Mouse (Mus musculus): ENCODE measurements around the gene Asb6. TPM values are rescaled to one million over a fixed set of nuclear protein-coding genes. Genes with fewer than 3 reads are reported as not detected.

Gene Asb6
- polyA plus RNA-seq, 1 experiment from 2014 or later, result 26.1 TPM

- H3K9ac ChIP-seq (replicated peaks; ENCODE audit: low read depth), result no peak within 1 kb of the TSS
- no peak for ATAC-seq
- 68% methylated on average over 3 of the region's 3 CpGs for WGBS
- no peaks in the 10 kb centered on the region for H3K27me3 ChIP-seq (replicated peaks; ENCODE audit: insufficient read depth, low read length)
- H3K4me2 ChIP-seq (replicated peaks; ENCODE audit: low read depth, low read length), result no peak within 1 kb of the TSS
- TF ChIP-seq EP300 (IDR thresholded peaks at IDR 0.05), result no peak
- TF ChIP-seq CTCF (IDR thresholded peaks at IDR 0.05), result no peak
- no peak for DNase-seq (ENCODE audit: low spot score)
- no peak within 1 kb of the TSS for H3K27ac ChIP-seq (ENCODE audit: low read length)
- H3K36me3 ChIP-seq (ENCODE audit: insufficient read depth, low read length), result no peaks in the 10 kb centered on the region
- H3K4me1 ChIP-seq (ENCODE audit: insufficient read depth, low read depth, low read length), result peaks cover 8% of the 10 kb centered on the region
- no peak within 1 kb of the TSS for H3K4me3 ChIP-seq (ENCODE audit: low read depth, low read length)
- H3K9me3 ChIP-seq (ENCODE audit: low read length), result no peaks in the 10 kb centered on the region
Observed at GRCm38 (mm10) chr2:30803604-30804003, 26.5 kb downstream of the Asb6 start, which contains the start of gene 1700001O22Rik. Gene 1700001O22Rik, minus strand, starts transcription at chr2:30803661.

DNA sequence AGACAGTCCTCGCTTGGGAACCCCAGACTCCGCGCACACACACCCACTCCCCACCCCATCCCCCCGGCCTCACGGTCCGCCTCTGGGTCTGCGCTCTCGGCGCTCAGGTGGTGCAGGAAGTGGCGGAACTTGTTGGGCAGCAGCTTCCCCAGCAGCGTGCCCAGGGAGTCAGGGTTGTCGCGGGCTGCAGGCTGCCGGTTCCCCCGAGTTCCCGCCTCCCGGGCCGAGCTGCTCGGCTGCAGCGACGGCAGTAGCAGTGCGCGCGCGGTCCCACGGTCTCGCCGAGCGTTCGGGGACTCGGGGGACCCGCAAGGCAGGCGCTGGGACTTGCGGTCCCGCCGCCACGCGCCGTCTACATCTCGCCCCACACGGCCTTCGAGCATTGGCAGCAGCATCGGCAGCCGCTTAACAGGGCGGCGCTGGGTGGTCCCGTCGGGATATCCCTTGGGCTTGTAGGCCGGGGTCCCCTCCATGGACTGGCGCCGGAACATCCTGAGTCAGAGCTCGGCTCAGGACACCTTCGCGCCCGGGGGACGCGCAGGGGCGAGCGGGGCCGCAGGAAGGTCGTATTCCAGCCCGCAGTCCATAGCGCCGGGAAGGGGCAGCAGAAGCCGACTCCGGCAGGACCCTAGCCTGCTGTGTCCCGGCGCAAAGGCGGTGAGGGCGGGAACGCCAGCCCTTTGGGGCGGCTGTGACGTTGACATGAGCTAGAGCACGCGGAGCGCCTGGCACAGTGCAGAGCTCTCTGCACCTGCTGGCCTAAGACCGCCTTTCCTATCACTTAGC is 28.9 kb downstream of the Asb6 start:
- DNase-seq (ENCODE audit: low spot score) (peak; percentile 36), ATAC-seq (peak; percentile 63)
- Histone ChIP-seq H3K36me3 (ENCODE audit: insufficient read depth, low read length) (no peaks in the 10 kb centered on the region), H3K9me3 (ENCODE audit: low read length) (no peaks in the 10 kb centered on the region), H3K9ac (replicated peaks; ENCODE audit: low read depth) (peak overlapping the region; percentile 23; the same call in 1 of the 2 replicates), H3K27ac (ENCODE audit: low read length) (no peak overlapping the region), H3K4me2 (replicated peaks; ENCODE audit: low read depth, low read length) (peak overlapping the region; percentile 79), H3K4me1 (ENCODE audit: insufficient read depth, low read depth, low read length) (0 out of 2 replicates have a peak, but pooled peaks cover 8% of the 10 kb centered on the region), H3K4me3 (ENCODE audit: low read depth, low read length) (peak overlapping the region; percentile 37), H3K27me3 (replicated peaks; ENCODE audit: insufficient read depth, low read length) (no peaks in the 10 kb centered on the region)
- no peak for TF ChIP-seq EP300 (IDR thresholded peaks at IDR 0.05)
- TF ChIP-seq CTCF (IDR thresholded peaks at IDR 0.05), result no peak
- under 1% methylated on average over 67 of the region's 77 CpGs for WGBS

GRCm38 (mm10) chr2:30800671-30801066 is 29.5 kb downstream of the Asb6 start:
- no peak for ATAC-seq
- no peak for TF ChIP-seq EP300 (IDR thresholded peaks at IDR 0.05)
- TF ChIP-seq CTCF (IDR thresholded peaks at IDR 0.05), result no peak
- WGBS, result 32% methylated on average over 7 of the region's 7 CpGs
- DNase-seq (ENCODE audit: low spot score), result no peak
- H3K27ac ChIP-seq (ENCODE audit: low read length), result no peak overlapping the region
- no peaks in the 10 kb centered on the region for H3K27me3 ChIP-seq (replicated peaks; ENCODE audit: insufficient read depth, low read length)
- H3K4me2 ChIP-seq (replicated peaks; ENCODE audit: low read depth, low read length), result peak overlapping the region; percentile 79
- no peak overlapping the region for H3K9ac ChIP-seq (replicated peaks; ENCODE audit: low read depth)
- H3K9me3 ChIP-seq (ENCODE audit: low read length), result no peaks in the 10 kb centered on the region
- no peaks in the 10 kb centered on the region for H3K36me3 ChIP-seq (ENCODE audit: insufficient read depth, low read length)
- H3K4me3 ChIP-seq (ENCODE audit: low read depth, low read length), result peak overlapping the region; percentile 37; the same call in 1 of the 2 replicates
- H3K4me1 ChIP-seq (ENCODE audit: insufficient read depth, low read depth, low read length), result peaks cover 10% of the 10 kb centered on the region; the same call in 1 of the 2 replicates

GRCm38 (mm10) chr2:30799456-30799855 is 30.7 kb downstream of the Asb6 start:
- Histone ChIP-seq H3K4me1 (ENCODE audit: insufficient read depth, low read depth, low read length) (peaks cover 10% of the 10 kb centered on the region; the same call in 1 of the 2 replicates), H3K9me3 (ENCODE audit: low read length) (no peaks in the 10 kb centered on the region), H3K27me3 (replicated peaks; ENCODE audit: insufficient read depth, low read length) (no peaks in the 10 kb centered on the region), H3K36me3 (ENCODE audit: insufficient read depth, low read length) (no peaks in the 10 kb centered on the region), H3K27ac (ENCODE audit: low read length) (no peak overlapping the region), H3K4me2 (replicated peaks; ENCODE audit: low read depth, low read length) (no peak overlapping the region), H3K4me3 (ENCODE audit: low read depth, low read length) (no peak overlapping the region), H3K9ac (replicated peaks; ENCODE audit: low read depth) (no peak overlapping the region)
- 76% methylated on average over 3 of the region's 3 CpGs for WGBS
- DNase-seq (ENCODE audit: low spot score) (no peak), ATAC-seq (no peak)
- TF ChIP-seq EP300 (IDR thresholded peaks at IDR 0.05) (no peak), CTCF (IDR thresholded peaks at IDR 0.05) (no peak)

DNA sequence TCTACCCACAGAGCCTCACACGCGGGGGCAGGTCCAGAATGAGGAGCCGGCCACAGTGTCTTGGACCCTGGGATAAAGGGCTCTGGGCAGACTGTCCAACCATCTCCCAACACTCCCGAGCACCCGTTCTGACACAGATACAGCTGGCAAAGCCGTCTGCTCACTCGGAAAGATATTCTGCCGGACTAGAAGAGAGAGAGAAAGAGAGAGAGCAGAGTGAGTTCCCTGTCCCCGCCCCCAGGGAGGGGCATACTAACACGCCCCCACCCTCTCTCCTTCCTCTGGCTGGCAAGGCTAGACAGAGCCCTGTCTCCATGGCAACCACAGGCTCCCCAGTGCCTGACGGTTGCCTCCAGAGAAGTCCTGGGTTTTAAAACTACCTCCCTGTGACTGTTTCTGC is 33.8 kb downstream of the Asb6 start:
- 0 out of 2 replicates have a peak overlapping the region, but pooled peaks have one; percentile 8 for H3K9ac ChIP-seq (replicated peaks; ENCODE audit: low read depth)
- DNase-seq (ENCODE audit: low spot score), result peak; percentile 96
- H3K4me1 ChIP-seq (ENCODE audit: insufficient read depth, low read depth, low read length), result peaks cover 8% of the 10 kb centered on the region; the same call in 1 of the 2 replicates
- H3K4me3 ChIP-seq (ENCODE audit: low read depth, low read length), result no peak overlapping the region; the same call in 1 of the 2 replicates
- H3K27me3 ChIP-seq (replicated peaks; ENCODE audit: insufficient read depth, low read length), result no peaks in the 10 kb centered on the region
- peak overlapping the region; percentile 9; the same call in 1 of the 2 replicates for H3K27ac ChIP-seq (ENCODE audit: low read length)
- H3K4me2 ChIP-seq (replicated peaks; ENCODE audit: low read depth, low read length), result peak overlapping the region; percentile 40
- peak; percentile 72 for ATAC-seq
- H3K36me3 ChIP-seq (ENCODE audit: insufficient read depth, low read length), result no peaks in the 10 kb centered on the region
- H3K9me3 ChIP-seq (ENCODE audit: low read length), result no peaks in the 10 kb centered on the region
- TF ChIP-seq EP300 (IDR thresholded peaks at IDR 0.05) (no peak), CTCF (IDR thresholded peaks at IDR 0.05) (no peak)
- 1% methylated on average over 11 of the region's 11 CpGs for WGBS

DNA sequence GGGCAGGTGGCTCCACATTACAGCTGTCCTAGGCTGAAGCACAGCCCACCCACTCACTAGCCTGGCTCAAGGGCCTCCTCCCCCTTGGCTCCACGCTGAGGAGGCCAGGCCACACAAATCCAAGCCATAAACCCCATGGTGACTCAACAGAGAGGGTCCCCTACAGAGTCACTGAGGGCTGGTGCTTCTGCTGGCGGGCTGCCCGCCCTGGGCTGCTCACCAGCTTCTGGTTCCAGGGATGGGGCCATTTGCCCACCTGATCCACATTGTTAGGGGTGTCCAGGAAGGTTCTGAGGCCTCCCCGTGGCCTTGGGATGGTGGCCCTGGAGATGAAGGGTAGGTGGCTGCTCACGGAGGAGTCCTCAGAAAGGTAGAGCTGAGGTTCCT is 34.3 kb downstream of the Asb6 start:
- H3K4me1 ChIP-seq (ENCODE audit: insufficient read depth, low read depth, low read length), result peaks cover 8% of the 10 kb centered on the region; the same call in 1 of the 2 replicates
- no peaks in the 10 kb centered on the region for H3K9me3 ChIP-seq (ENCODE audit: low read length)
- no peak overlapping the region for H3K4me3 ChIP-seq (ENCODE audit: low read depth, low read length)
- peak overlapping the region; percentile 40; the same call in 1 of the 2 replicates for H3K4me2 ChIP-seq (replicated peaks; ENCODE audit: low read depth, low read length)
- no peak overlapping the region for H3K9ac ChIP-seq (replicated peaks; ENCODE audit: low read depth)
- DNase-seq (ENCODE audit: low spot score), result no peak
- 85% methylated on average over 4 of the region's 5 CpGs for WGBS
- no peaks in the 10 kb centered on the region for H3K36me3 ChIP-seq (ENCODE audit: insufficient read depth, low read length)
- TF ChIP-seq CTCF (IDR thresholded peaks at IDR 0.05) (no peak), EP300 (IDR thresholded peaks at IDR 0.05) (no peak)
- no peak for ATAC-seq
- H3K27ac ChIP-seq (ENCODE audit: low read length), result no peak overlapping the region
- no peaks in the 10 kb centered on the region for H3K27me3 ChIP-seq (replicated peaks; ENCODE audit: insufficient read depth, low read length)

Measured in lung, postnatal 0 days (tissue).